Mouse (Mus musculus) ES-Bruce4 (cell line): ENCODE measurements around the gene Colgalt2.

Experiments
- CTCF ChIP-seq: IDR thresholded peaks from one replicate; pipeline ENCODE4 v1.8.1; 2011; ENCODE audit warnings: low read depth, low read length
- EP300 ChIP-seq: IDR thresholded peaks from 2 replicates; pipeline ENCODE4 v1.6.1; 2011; ENCODE audit warnings: low read depth, low read length; ENCODE audit not compliant: insufficient read depth
- POLR2A ChIP-seq: IDR thresholded peaks from one replicate; pipeline ENCODE4 v1.8.1; 2011; ENCODE audit warnings: low read length; ENCODE audit not compliant: insufficient read depth

GRCm38 (mm10) chr1:152492258-152492657, 92.6 kb downstream of the Colgalt2 start:
- no peak for TF ChIP-seq CTCF
- TF ChIP-seq POLR2A: no peak
- TF ChIP-seq EP300: no peak
